Mouse (Mus musculus) neural tube, embryonic 14.5 days (tissue): ENCODE data around the gene Ackr4. TPM values are rescaled to one million over a fixed set of nuclear protein-coding genes. Genes with fewer than 3 reads are reported as not detected.

Source experiments
- ATAC-seq: fragments of 200-750 bp; cut with Nextera tagmentation; 2 replicates; pipeline ENCODE4 v1.8.0; 2017; ENCODE audit warnings: low read depth, mild to moderate bottlenecking, moderate TSS enrichment, moderate library complexity
- H3K27ac ChIP-seq: fragments of 300-500 bp; sonication (generic); 2 replicates; pipeline ENCODE4 v1.5.1; 2014; ENCODE audit warnings: low read depth, mild to moderate bottlenecking, control low read depth, low read length, moderate library complexity, mixed read lengths
- H3K27me3 ChIP-seq: fragments of 300-500 bp; sonication (generic); 2 replicates; pipeline ENCODE4 v1.6.1; 2014; ENCODE audit warnings: low read length; ENCODE audit not compliant: control insufficient read depth, insufficient read depth
- H3K36me3 ChIP-seq: fragments of 300-500 bp; sonication (generic); 2 replicates; pipeline ENCODE4 v1.6.1; 2014; ENCODE audit warnings: low read length, mixed read lengths; ENCODE audit not compliant: control insufficient read depth, insufficient read depth
- H3K4me1 ChIP-seq: fragments of 300-500 bp; sonication (generic); 2 replicates; pipeline ENCODE4 v1.6.1; 2014; ENCODE audit warnings: low read length; ENCODE audit not compliant: control insufficient read depth, insufficient read depth
- H3K4me2 ChIP-seq: fragments of 300-500 bp; sonication (generic); 2 replicates; pipeline ENCODE4 v1.6.1; 2014; ENCODE audit warnings: mild to moderate bottlenecking, low read depth, low read length, control low read depth
- H3K4me3 ChIP-seq: fragments of 300-500 bp; sonication (generic); 2 replicates; pipeline ENCODE4 v1.5.1; 2014; ENCODE audit warnings: low read depth, low read length, control low read depth, mixed read lengths
- H3K9ac ChIP-seq: fragments of 300-500 bp; sonication (generic); replicated peaks from 2 replicates; pipeline ENCODE4 v1.6.1; 2014; ENCODE audit warnings: low read depth, mild to moderate bottlenecking, control low read depth, low read length, mixed read lengths
- H3K9me3 ChIP-seq: fragments of 300-500 bp; sonication (generic); 2 replicates; pipeline ENCODE4 v1.6.1; 2016; ENCODE audit warnings: low read length; ENCODE audit not compliant: control insufficient read depth
- WGBS: fragments of 180-500 bp; shearing (Covaris S2); extraction: QIAGEN DNeasy Blood & Tissue Kit; methylation state at CpG from one replicate; pipeline ENCODE4 v1.1.7; 2014; 5-methylcytosine and 5-hydroxymethylcytosine counted together
- polyA plus RNA-seq: library from polyadenylated mRNA; unstranded; fragments of >200 nt; fragmentation: Nextera tagmentation; extraction: Ambion mirVana; gene quantifications from 2 replicates; pipeline ENCODE4 v1.2.1, GENCODE M21; 2014

Gene Ackr4
- polyA plus RNA-seq, 1 experiment from 2014 or later = 2.2 TPM

DNA sequence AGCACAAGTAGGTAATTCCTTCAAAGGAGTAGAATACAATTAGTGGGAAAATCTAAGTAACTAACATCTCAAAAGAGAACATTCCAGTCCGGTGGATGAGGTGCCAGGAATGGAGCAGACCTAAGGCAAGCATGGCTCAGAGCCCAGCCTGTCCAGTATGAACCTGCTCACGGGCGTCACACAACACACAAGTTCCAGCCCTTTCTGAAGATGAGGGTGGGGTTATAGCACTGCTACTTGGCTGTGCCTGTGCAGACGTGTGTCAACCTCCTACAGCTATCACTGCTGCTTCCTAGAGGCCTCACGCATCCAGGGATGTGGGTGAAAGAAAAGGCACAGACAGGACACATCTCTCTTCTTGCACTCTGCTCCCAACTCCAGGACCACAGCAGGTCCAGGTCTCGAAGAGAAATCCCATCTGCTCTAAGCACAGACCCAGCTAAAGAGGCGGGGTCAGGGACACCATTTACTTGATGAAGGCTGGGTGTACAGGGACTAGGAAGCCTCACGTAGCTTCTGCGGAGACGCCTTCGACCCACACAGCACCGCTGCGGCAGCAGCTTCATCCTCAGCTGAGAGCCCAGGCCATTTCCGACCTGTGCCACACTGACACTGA is 28.5 kb upstream of the Ackr4 start:
- H3K36me3 ChIP-seq = peaks cover 67% of the 10 kb centered on the region
- no peak overlapping the region for H3K9ac ChIP-seq
- H3K4me2 ChIP-seq = no peak overlapping the region
- 96% methylated on average over 14 of the region's 14 CpGs for WGBS
- H3K9me3 ChIP-seq = no peaks in the 10 kb centered on the region
- ATAC-seq = no peak
- H3K27ac ChIP-seq = no peak overlapping the region
- no peaks in the 10 kb centered on the region for H3K4me1 ChIP-seq
- no peak overlapping the region for H3K4me3 ChIP-seq
- no peaks in the 10 kb centered on the region for H3K27me3 ChIP-seq

DNA sequence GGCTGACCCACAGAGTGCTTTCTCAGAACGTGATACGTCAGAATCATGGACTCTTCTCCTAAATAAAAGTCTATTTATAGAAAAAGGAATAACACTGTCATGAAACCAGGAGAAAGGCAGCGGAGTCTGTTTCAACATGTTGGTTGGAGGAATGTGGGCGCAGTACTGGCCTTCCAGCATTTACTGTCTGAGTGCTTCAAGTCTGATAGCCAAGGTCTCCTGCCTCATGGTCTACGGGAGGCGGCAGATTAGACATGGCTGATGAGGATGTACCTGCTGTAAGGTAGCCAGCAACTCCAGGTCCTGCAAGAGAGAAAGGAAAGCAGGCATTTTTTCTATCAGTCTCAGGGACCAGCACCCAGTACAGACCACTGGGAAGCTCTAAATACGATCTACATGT is 25.4 kb upstream of the Ackr4 start:
- no peaks in the 10 kb centered on the region for H3K27me3 ChIP-seq
- peaks cover 45% of the 10 kb centered on the region for H3K36me3 ChIP-seq
- no peak overlapping the region for H3K4me3 ChIP-seq
- H3K4me1 ChIP-seq = no peaks in the 10 kb centered on the region
- WGBS = 95% methylated on average over 7 of the region's 7 CpGs
- no peak overlapping the region for H3K27ac ChIP-seq
- no peak for ATAC-seq
- H3K4me2 ChIP-seq = no peak overlapping the region
- H3K9me3 ChIP-seq = no peaks in the 10 kb centered on the region
- no peak overlapping the region for H3K9ac ChIP-seq

DNA sequence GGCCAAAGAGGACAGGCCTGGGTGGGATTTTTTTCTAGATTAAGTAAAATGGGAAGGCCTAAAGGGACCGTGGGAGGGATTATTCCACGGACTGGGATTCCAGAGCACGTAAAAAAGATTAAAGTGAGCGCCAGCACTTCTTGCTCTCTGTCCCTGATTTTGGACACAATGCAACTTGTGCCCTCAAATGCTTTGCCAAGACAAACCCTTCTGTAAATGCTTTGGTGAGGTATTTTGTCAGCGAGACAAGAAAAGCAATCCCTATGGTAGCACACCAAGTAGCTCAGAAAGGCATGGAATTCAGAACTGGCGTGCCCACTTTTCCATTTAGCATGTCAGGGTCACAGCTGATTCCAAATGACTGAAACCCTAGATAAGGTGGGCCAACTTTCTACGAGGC is 22.2 kb upstream of the Ackr4 start:
- no peak for ATAC-seq
- Histone ChIP-seq H3K4me1 (no peaks in the 10 kb centered on the region), H3K4me3 (no peak overlapping the region), H3K9me3 (no peaks in the 10 kb centered on the region), H3K27me3 (no peaks in the 10 kb centered on the region), H3K4me2 (no peak overlapping the region), H3K9ac (no peak overlapping the region), H3K27ac (no peak overlapping the region), H3K36me3 (peaks cover 15% of the 10 kb centered on the region; the same call in 1 of the 2 replicates)
- WGBS = 95% methylated on average over 7 of the region's 7 CpGs

DNA sequence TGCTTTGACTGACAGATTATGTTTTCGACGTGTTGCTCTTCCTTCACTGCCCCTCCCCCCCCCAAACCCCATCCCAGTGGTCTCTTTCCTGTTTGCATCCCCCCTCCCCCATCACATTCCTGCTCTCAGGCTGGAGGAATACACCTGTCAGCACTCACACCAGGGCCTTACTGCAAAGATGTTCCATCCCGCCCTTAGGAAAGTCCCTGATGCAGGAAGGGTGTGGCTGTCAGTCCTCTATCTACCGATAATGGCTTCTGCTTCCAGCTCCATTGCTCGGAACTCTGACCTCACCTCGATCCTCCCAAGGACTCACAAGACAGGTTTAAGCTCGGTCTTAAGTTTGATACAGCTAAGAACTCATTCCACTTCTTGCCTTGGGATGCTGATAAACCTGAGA is 19.9 kb upstream of the Ackr4 start:
- Histone ChIP-seq H3K9ac (no peak overlapping the region), H3K4me2 (no peak overlapping the region), H3K27ac (no peak overlapping the region), H3K36me3 (peaks cover 4% of the 10 kb centered on the region; the same call in 1 of the 2 replicates), H3K4me3 (no peak overlapping the region), H3K27me3 (no peaks in the 10 kb centered on the region), H3K4me1 (no peaks in the 10 kb centered on the region), H3K9me3 (no peaks in the 10 kb centered on the region)
- 90% methylated on average over 7 of the region's 7 CpGs for WGBS
- no peak for ATAC-seq

DNA sequence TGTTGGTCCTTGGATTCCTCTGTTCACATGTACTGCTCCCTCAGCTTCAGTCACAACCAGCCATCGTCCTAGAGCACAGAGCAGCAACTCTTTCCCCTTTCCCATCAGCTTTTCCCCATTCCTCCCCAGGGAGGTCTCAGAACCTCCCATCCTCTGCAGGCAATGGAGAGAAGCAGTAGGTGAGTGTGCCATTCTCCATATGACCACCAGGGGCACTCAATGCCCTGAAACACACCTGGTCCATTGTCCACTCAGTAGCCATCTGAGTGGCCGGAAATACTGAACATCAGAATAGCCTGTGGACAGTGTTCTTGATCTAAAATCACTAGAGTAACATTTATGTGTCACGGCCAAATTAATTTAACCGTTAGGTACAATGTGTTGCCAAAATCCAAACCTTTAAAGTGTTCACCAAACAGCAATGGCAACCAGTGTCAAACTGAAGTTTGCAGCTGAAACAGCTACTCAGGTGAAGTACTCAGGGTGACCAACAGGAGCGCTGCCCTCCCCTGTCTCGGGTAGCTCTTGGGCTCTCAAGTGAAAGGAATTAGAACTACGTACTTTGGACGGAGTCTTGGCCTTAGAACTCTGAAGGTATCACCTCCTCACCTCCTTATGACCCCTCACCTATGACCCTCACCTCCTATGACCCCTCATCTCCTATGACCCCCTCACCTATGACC is 17.7 kb upstream of the Ackr4 start:
- Histone ChIP-seq H3K4me3 (no peak overlapping the region), H3K27me3 (no peaks in the 10 kb centered on the region), H3K4me1 (no peaks in the 10 kb centered on the region), H3K4me2 (no peak overlapping the region), H3K27ac (no peak overlapping the region), H3K9me3 (no peaks in the 10 kb centered on the region), H3K36me3 (no peaks in the 10 kb centered on the region), H3K9ac (no peak overlapping the region)
- no peak for ATAC-seq
- 86% methylated on average over 8 of the region's 8 CpGs for WGBS

DNA sequence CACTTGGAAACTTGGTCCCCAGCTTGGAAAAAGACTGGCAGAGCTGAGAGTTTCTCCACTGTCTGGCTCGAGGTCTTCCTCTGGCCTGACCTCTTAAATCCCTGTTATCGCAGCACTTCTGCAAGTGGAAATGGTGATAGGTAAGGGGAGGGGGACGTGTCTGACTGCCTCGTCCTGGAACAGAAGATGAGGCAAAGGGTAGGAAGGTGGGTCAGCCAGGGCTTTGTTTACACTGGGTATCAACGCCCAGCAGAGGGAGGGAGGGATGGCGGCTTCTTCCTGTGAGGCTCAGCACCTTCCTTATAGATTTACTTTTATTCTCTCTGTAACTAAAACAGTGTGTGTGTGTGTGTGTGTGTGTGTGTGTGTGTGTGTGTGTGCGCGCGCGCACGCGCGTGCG is 16.1 kb upstream of the Ackr4 start:
- 88% methylated on average over 14 of the region's 14 CpGs for WGBS
- no peak overlapping the region for H3K9ac ChIP-seq
- H3K4me1 ChIP-seq = no peaks in the 10 kb centered on the region
- no peak for ATAC-seq
- H3K9me3 ChIP-seq = no peaks in the 10 kb centered on the region
- no peak overlapping the region for H3K27ac ChIP-seq
- H3K36me3 ChIP-seq = no peaks in the 10 kb centered on the region
- H3K27me3 ChIP-seq = no peaks in the 10 kb centered on the region
- no peak overlapping the region for H3K4me3 ChIP-seq
- no peak overlapping the region for H3K4me2 ChIP-seq

DNA sequence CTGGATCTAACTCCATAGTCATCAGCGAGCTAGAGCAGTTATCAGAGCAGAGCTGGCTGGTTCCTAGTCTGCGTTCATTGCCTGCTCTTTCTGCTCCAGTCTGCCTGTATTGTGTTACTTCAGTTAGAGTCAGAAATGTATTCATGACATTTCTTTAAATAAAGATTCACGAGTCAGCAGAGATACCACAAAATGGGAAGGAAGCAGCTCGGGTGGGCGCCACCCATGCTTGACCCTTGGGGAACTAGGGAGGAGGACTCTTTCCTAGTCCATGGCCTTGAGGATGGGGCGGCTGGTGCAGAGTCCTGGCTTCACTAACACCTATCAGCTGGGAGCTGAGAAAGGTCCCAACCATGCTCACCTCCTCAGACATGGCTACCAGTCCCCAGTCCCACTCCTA is 13.6 kb upstream of the Ackr4 start:
- ATAC-seq = no peak

DNA sequence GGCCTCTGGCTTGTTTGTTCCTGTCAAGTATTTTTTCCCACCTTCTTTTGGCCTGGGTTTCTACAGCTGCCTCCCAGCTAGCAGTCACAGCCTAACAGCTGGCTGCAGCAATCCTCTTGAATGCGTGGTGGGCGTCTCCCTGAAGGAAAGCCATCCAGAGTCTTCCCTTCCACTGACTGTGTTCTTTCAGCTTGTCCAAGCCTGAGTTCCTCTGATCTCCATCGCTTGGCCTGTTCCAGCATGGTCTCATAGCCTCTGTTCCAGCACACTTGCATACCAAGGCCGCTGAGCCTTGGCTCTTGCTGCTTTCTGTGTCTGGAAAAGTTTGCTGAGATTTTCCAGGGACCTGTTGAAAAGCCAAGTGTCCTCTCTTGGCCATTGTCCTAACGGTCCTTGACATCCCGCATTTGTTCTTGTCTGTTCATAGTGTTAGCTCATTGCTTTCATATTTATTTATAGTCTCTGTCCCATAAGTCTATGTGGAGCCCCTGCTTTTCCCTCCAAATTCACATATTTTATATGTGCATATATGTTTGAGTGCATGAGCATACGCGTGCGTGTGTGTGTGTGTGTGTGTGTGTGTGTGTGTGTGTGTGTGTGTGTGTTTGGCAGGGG is 3.5 kb upstream of the Ackr4 start:
- no peaks in the 10 kb centered on the region for H3K4me1 ChIP-seq
- WGBS = 91% methylated on average over 9 of the region's 9 CpGs
- H3K36me3 ChIP-seq = no peaks in the 10 kb centered on the region
- no peak overlapping the region for H3K4me3 ChIP-seq
- H3K9me3 ChIP-seq = no peaks in the 10 kb centered on the region
- H3K4me2 ChIP-seq = no peak overlapping the region
- ATAC-seq = no peak
- no peaks in the 10 kb centered on the region for H3K27me3 ChIP-seq
- no peak overlapping the region for H3K27ac ChIP-seq
- no peak overlapping the region for H3K9ac ChIP-seq

More for the DNA sequence above, 13.6 kb upstream of the Ackr4 start:
- H3K27ac ChIP-seq = no peak overlapping the region
- H3K27me3 ChIP-seq = no peaks in the 10 kb centered on the region
- H3K4me1 ChIP-seq = no peaks in the 10 kb centered on the region
- H3K4me2 ChIP-seq = no peak overlapping the region
- H3K9ac ChIP-seq = no peak overlapping the region
- no peak overlapping the region for H3K4me3 ChIP-seq
- 84% methylated on average over 6 of the region's 6 CpGs for WGBS
- H3K9me3 ChIP-seq = no peaks in the 10 kb centered on the region
- no peaks in the 10 kb centered on the region for H3K36me3 ChIP-seq

DNA sequence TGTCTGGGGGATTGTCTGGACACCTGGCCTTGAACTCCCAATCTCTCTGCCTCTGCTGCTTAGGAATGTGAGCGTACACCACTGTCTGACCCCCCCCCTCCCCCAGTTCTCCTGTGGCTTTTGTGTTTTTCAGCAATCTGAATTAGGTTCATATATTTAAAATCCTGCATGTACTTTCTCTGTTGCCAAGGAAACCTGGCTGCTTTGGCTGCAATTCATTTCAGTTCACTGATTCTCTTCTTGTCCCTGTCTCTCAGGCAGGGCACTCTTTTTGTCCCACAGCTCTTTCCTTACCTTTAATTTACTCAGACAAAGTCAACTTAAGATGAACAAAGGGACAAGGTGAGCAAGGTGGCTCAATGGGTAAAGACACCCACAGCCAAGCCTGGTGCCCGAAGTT is 1.4 kb upstream of the Ackr4 start:
- Histone ChIP-seq H3K4me3 (no peak overlapping the region), H3K4me1 (no peaks in the 10 kb centered on the region), H3K27me3 (no peaks in the 10 kb centered on the region), H3K9me3 (no peaks in the 10 kb centered on the region), H3K9ac (no peak overlapping the region), H3K27ac (peak overlapping the region; percentile 12; the same call in 1 of the 2 replicates), H3K4me2 (no peak overlapping the region), H3K36me3 (no peaks in the 10 kb centered on the region)
- 30% methylated on average over 2 of the region's 2 CpGs for WGBS
- ATAC-seq = no peak
